Mouse (Mus musculus) gastrocnemius, adult 2 months (tissue): ENCODE data around the gene Fgfr2. TPM values are rescaled to one million over a fixed set of nuclear protein-coding genes. Genes with fewer than 3 reads are reported as not detected.

Experiments used
- DNase-seq: peaks from one replicate; pipeline ENCODE4 v3.0.0; 2022
- H3K27ac ChIP-seq: fragments of 200-600 bp; 2 replicates; pipeline ENCODE4 v1.8.1; 2022; ENCODE audit warnings: mild to moderate bottlenecking
- H3K4me3 ChIP-seq: fragments of 200-600 bp; 2 replicates; pipeline ENCODE4 v1.8.1; 2022; ENCODE audit warnings: mild to moderate bottlenecking, moderate library complexity
- CTCF ChIP-seq: fragments of 200-600 bp; IDR thresholded peaks from 2 replicates; pipeline ENCODE4 v1.8.1; 2022; ENCODE audit warnings: antibody characterized with exemption, mild to moderate bottlenecking, moderate library complexity
- intact Hi-C: fragments of 180-260 bp; cut with DNase I; formaldehyde crosslinking; loops from one replicate; pipeline ENCODE4 v1.15.1; 2025
- total RNA-seq, 2 experiments: library from RNA; stranded (reverse); gene quantifications; 2 replicates each; pipeline ENCODE4 v1.2.3; 2021

The Fgfr2 gene
- total RNA-seq, 2 experiments from 2014 or later: 0.15 to 0.33 TPM

GRCm38 (mm10) chr7:130838658-130839025 lies 2284.5 kb downstream of the Fgfr2 start:
- no peak overlapping the region for H3K27ac ChIP-seq
- no peak overlapping the region for H3K4me3 ChIP-seq
- DNase-seq: no peak
- intact Hi-C loops: no loop called here
- no peak for TF ChIP-seq CTCF

DNA sequence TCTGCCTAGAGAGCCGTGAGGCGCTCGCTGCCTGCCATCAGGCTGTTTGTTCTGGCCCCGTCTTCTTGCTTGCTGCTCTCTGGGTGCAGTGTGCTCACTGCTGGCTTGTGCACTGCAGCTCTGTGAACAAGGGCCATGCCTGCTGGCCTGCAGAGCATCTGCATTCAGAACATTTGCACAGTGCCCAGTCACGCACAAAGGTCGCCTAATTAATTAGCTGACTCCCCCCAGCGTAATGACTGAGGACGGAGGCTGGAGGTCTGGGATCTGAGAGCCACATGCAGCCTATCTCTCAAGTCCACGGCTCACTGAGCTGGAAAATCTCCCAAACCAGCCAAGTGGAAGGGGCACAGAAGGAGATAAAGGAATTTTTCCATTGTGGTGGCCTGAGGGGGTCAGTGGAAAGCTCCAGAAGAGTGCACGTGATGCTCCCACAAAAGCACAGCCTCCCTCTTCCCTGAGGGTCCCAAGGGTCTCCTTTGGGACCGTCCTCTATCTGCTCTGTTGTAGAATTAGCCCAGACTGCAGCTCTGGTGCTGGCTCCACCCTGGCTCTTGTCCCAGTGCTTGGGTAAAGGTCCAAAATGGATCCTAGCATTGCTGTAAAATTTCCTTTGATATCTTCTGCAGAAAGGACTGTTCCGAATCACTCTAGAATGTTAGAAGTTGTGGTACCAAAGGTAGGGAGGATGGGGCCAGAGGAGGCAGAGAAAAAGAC lies 2285.1 kb downstream of the Fgfr2 start:
- no peak for DNase-seq
- intact Hi-C loops: no loop called here
- no peak overlapping the region for H3K4me3 ChIP-seq
- TF ChIP-seq CTCF: no peak
- H3K27ac ChIP-seq: no peak overlapping the region

DNA sequence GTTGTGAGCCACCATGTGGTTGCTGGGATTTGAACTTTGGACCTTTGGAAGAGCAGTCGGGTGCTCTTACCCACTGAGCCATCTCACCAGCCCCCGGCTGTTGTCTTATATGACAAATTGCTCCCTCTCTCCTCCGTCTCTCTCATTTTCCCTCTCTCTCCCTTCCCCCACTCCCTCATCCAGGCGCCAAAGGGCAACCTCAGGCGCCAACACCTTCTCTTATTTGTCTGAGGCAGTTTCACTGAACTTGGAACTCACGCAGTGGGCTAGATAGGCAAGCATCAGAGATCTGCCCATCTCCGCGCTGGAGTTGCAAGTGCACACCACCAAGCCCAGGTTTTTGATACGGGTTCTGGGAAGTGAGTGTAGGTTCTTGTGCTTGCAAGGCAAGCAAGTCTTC lies 2287.1 kb downstream of the Fgfr2 start:
- Histone ChIP-seq H3K4me3 (no peak overlapping the region), H3K27ac (no peak overlapping the region)
- intact Hi-C loops: no loop called here
- no peak for DNase-seq
- no peak for TF ChIP-seq CTCF

GRCm38 (mm10) chr7:130834958-130835861 lies 2287.9 kb downstream of the Fgfr2 start:
- peak; percentile 38 for DNase-seq
- TF ChIP-seq CTCF: no peak
- H3K4me3 ChIP-seq: no peak overlapping the region
- H3K27ac ChIP-seq: no peak overlapping the region
- intact Hi-C loops: no loop called here

- peak; percentile 64 for DNase-seq
- intact Hi-C loops: no loop called here
Observed at GRCm38 (mm10) chr7:130834299-130834698, 2288.9 kb downstream of the Fgfr2 start.

DNA sequence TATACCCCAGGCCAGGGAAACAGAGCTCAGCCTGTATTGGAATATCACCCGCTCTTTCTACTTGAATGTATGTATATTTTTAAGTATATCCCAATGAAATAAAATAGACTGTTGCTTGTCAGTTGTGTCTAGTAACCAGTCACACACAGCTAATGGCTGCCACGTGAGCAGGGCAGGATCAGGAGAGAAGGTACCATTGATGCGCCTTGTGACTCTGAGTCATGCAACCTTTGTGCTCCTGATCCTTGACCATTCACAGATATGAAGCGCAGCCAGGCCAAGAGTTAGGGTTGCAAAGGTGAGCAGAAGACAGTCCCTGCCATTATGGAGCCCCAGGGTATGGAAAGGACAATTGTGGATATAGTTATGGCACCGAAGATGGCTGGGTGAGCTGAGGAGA lies 2291.6 kb downstream of the Fgfr2 start:
- TF ChIP-seq CTCF: no peak
- intact Hi-C loops: no loop called here
- Histone ChIP-seq H3K27ac (no peak overlapping the region), H3K4me3 (no peak overlapping the region)
- no peak for DNase-seq

More at GRCm38 (mm10) chr7:130834299-130834698, 2288.9 kb downstream of the Fgfr2 start:
- no peak overlapping the region for H3K27ac ChIP-seq
- H3K4me3 ChIP-seq: no peak overlapping the region
- no peak for TF ChIP-seq CTCF

GRCm38 (mm10) chr7:130828475-130828874 lies 2294.7 kb downstream of the Fgfr2 start:
- no peak for TF ChIP-seq CTCF
- DNase-seq: no peak
- H3K4me3 ChIP-seq: no peak overlapping the region
- intact Hi-C loops: loop anchor here (5.0 to 10.0 kb wide), 2 partner anchors 56 to 216 kb away; partner anchors contain the start of gene Btbd16
- H3K27ac ChIP-seq: no peak overlapping the region

- no peak for DNase-seq
- intact Hi-C loops: loop anchor here (1.0 to 10.0 kb wide), 3 partner anchors 56 to 217 kb away; partner anchors contain the start of gene Btbd16
- TF ChIP-seq CTCF: no peak
- Histone ChIP-seq H3K27ac (no peak overlapping the region), H3K4me3 (no peak overlapping the region)
Observed at GRCm38 (mm10) chr7:130827844-130828403, 2295.2 kb downstream of the Fgfr2 start.

DNA sequence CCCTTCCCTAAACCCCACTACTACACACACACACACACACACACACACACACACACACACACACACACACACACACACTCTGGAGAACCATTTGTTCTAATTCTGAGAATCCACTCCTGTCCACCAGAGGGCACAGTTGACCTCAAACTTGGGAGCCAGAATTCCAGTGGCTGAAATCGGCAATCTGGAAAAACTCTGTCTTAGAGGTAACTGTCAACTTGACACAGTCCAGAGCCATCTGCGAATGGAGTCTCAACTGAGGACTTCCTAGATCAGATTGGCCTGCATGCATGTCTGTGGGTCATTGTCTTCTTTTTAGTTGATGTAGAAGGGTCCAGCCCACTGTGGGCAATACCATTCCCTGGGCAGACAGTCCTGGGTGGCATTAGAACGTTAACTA lies 2295.7 kb downstream of the Fgfr2 start:
- Histone ChIP-seq H3K27ac (no peak overlapping the region), H3K4me3 (no peak overlapping the region)
- intact Hi-C loops: loop anchor here (1.0 to 10.0 kb wide), 3 partner anchors 55 to 217 kb away; partner anchors contain the start of gene Btbd16
- peak; percentile 56 for TF ChIP-seq CTCF
- DNase-seq: peak; percentile 50

GRCm38 (mm10) chr7:130826343-130826742 lies 2296.8 kb downstream of the Fgfr2 start:
- Histone ChIP-seq H3K27ac (no peak overlapping the region), H3K4me3 (no peak overlapping the region)
- no peak for DNase-seq
- no peak for TF ChIP-seq CTCF
- intact Hi-C loops: loop anchor here (5.0 to 10.0 kb wide), 2 partner anchors 54 to 218 kb away; partner anchors contain the start of gene Btbd16

- DNase-seq: no peak
- no peak for TF ChIP-seq CTCF
- intact Hi-C loops: loop anchor here (10.0 kb wide), 1 partner anchor 221 kb away; no protein-coding TSS in a partner anchor
Observed at GRCm38 (mm10) chr7:130823992-130824391, 2299.2 kb downstream of the Fgfr2 start.

DNA sequence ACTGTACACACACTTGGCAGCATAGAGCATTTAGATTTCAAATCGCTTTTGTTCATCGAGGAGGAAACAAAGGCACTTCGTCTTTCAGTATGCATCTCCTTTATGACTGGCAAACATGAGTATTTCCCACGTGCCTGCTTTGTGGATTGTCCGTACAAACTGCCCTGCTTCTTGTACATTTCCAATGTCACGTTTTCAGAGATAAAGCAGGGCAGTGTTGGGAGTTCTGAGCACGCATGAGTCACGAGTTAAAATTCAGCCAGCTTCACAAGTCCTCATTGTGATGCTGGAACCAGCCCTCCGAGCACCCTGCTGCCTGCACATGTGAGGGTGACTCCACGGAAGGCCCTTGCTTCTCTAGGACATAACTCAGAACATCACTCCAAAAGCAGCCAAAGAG lies 2303.5 kb downstream of the Fgfr2 start:
- Histone ChIP-seq H3K27ac (peak overlapping the region; percentile 17; the same call in 1 of the 2 replicates), H3K4me3 (no peak overlapping the region)
- intact Hi-C loops: loop anchor here (10.0 kb wide), 1 partner anchor 225 kb away; no protein-coding TSS in a partner anchor
- TF ChIP-seq CTCF: no peak
- DNase-seq: no peak

More at GRCm38 (mm10) chr7:130823992-130824391, 2299.2 kb downstream of the Fgfr2 start:
- H3K27ac ChIP-seq: no peak overlapping the region
- no peak overlapping the region for H3K4me3 ChIP-seq
